Mouse (Mus musculus): ENCODE measurements around the gene Osbpl5. TPM values are rescaled to one million over a fixed set of nuclear protein-coding genes. Genes with fewer than 3 reads are reported as not detected.
A peak's percentile ranks its signal among the peaks of the same experiment; 100 is the strongest.

Osbpl5 gene
- 10 to 100 TPM; 38.2 to 42.3 TPM for total RNA-seq (2021)

- intact Hi-C loops (cut with DNase I) = no loop called here
- DNase-seq (ENCODE audit: extremely low spot score in 1 of 2, low spot score in 2 of 2) = no peak
These were observed at the start of gene Osbpl5 for GRCm38 (mm10) chr7:143756125-143757026. TSS of gene Osbpl5 (minus strand) at chr7:143756985.

- peak; percentile 30 to 68 for DNase-seq (ENCODE audit: extremely low spot score in 1 of 2, low spot score in 2 of 2)
- intact Hi-C loops (cut with DNase I) = no loop called here
These were observed 48.4 kb upstream of the Osbpl5 start for GRCm38 (mm10) chr7:143805199-143805624.

- intact Hi-C loops (cut with DNase I) = no loop called here
- DNase-seq (ENCODE audit: extremely low spot score in 1 of 2, low spot score in 2 of 2) = no peak
These were observed 44.6 kb upstream of the Osbpl5 start for GRCm38 (mm10) chr7:143801195-143802065.

- DNase-seq (ENCODE audit: extremely low spot score in 1 of 2, low spot score in 2 of 2) = no peak
- intact Hi-C loops (cut with DNase I) = no loop called here
These were observed 44.0 kb upstream of the Osbpl5 start for GRCm38 (mm10) chr7:143800770-143801169.

GRCm38 (mm10) chr7:143798783-143799182 is 42.0 kb upstream of the Osbpl5 start:
- no peak for DNase-seq (ENCODE audit: extremely low spot score in 1 of 2, low spot score in 2 of 2)
- intact Hi-C loops (cut with DNase I) = no loop called here

- intact Hi-C loops (cut with DNase I) = no loop called here
- peak in 1 of 2 experiments; percentile 48 for DNase-seq (ENCODE audit: extremely low spot score in 1 of 2, low spot score in 2 of 2)
These were observed 36.3 kb upstream of the Osbpl5 start for GRCm38 (mm10) chr7:143793121-143793520.

- DNase-seq (ENCODE audit: extremely low spot score in 1 of 2, low spot score in 2 of 2) = no peak
- intact Hi-C loops (cut with DNase I) = no loop called here
These were observed 35.7 kb upstream of the Osbpl5 start for GRCm38 (mm10) chr7:143792336-143792985.

GRCm38 (mm10) chr7:143783996-143784829 is 27.4 kb upstream of the Osbpl5 start, which contains the start of gene Mrgpre:
TSS of gene Mrgpre (minus strand) at chr7:143784500.
- DNase-seq (ENCODE audit: extremely low spot score in 1 of 2, low spot score in 2 of 2) = peak; percentile 56 to 92
- intact Hi-C loops (cut with DNase I) = no loop called here

GRCm38 (mm10) chr7:143783378-143783995 is 26.7 kb upstream of the Osbpl5 start:
- intact Hi-C loops (cut with DNase I) = no loop called here
- no peak for DNase-seq (ENCODE audit: extremely low spot score in 1 of 2, low spot score in 2 of 2)

- DNase-seq (ENCODE audit: extremely low spot score in 1 of 2, low spot score in 2 of 2) = no peak
- intact Hi-C loops (cut with DNase I) = no loop called here
These were observed 20.6 kb upstream of the Osbpl5 start for GRCm38 (mm10) chr7:143777375-143777774.

- DNase-seq (ENCODE audit: extremely low spot score in 1 of 2, low spot score in 2 of 2) = no peak
- intact Hi-C loops (cut with DNase I) = no loop called here
These were observed 19.4 kb upstream of the Osbpl5 start for GRCm38 (mm10) chr7:143776137-143776536.

- intact Hi-C loops (cut with DNase I) = loop anchor here (10.0 kb wide), 1 partner anchor 615 kb away; no protein-coding TSS in a partner anchor
These were observed 12.7 kb upstream of the Osbpl5 start for GRCm38 (mm10) chr7:143769461-143769860.

GRCm38 (mm10) chr7:143768267-143768666 is 11.5 kb upstream of the Osbpl5 start:
- intact Hi-C loops (cut with DNase I) = loop anchor here (10.0 kb wide), 1 partner anchor 613 kb away; no protein-coding TSS in a partner anchor
- DNase-seq (ENCODE audit: extremely low spot score in 1 of 2, low spot score in 2 of 2) = no peak

More at GRCm38 (mm10) chr7:143769461-143769860, 12.7 kb upstream of the Osbpl5 start:
- DNase-seq (ENCODE audit: extremely low spot score in 1 of 2, low spot score in 2 of 2) = no peak

- intact Hi-C loops (cut with DNase I) = loop anchor here (10.0 kb wide), 1 partner anchor 612 kb away; no protein-coding TSS in a partner anchor
- DNase-seq (ENCODE audit: extremely low spot score in 1 of 2, low spot score in 2 of 2) = no peak
These were observed 10.1 kb upstream of the Osbpl5 start, which contains the start of gene Mrgprg for GRCm38 (mm10) chr7:143766893-143767292. TSS of gene Mrgprg (minus strand) at chr7:143766993.

GRCm38 (mm10) chr7:143764876-143765530 is 8.2 kb upstream of the Osbpl5 start:
- intact Hi-C loops (cut with DNase I) = loop anchor here (10.0 kb wide), 1 partner anchor 610 kb away; no protein-coding TSS in a partner anchor

GRCm38 (mm10) chr7:143763794-143764193 is 7.0 kb upstream of the Osbpl5 start:
- intact Hi-C loops (cut with DNase I) = loop anchor here (10.0 kb wide), 1 partner anchor 609 kb away; no protein-coding TSS in a partner anchor

More at GRCm38 (mm10) chr7:143764876-143765530, 8.2 kb upstream of the Osbpl5 start:
- no peak for DNase-seq (ENCODE audit: extremely low spot score in 1 of 2, low spot score in 2 of 2)

GRCm38 (mm10) chr7:143758956-143759355 is 2.2 kb upstream of the Osbpl5 start:
- no peak for DNase-seq (ENCODE audit: extremely low spot score in 1 of 2, low spot score in 2 of 2)
- intact Hi-C loops (cut with DNase I) = no loop called here

More at GRCm38 (mm10) chr7:143763794-143764193, 7.0 kb upstream of the Osbpl5 start:
- no peak for DNase-seq (ENCODE audit: extremely low spot score in 1 of 2, low spot score in 2 of 2)

Measured in left cerebral cortex, postnatal 10 days (tissue).